Mouse (Mus musculus): ENCODE measurements around the gene Aplp1. TPM values are rescaled to one million over a fixed set of nuclear protein-coding genes. Genes with fewer than 3 reads are reported as not detected.

Gene Aplp1
- polyA plus RNA-seq, 1 experiment from 2014 or later = 710 TPM

GRCm38 (mm10) chr7:30456487-30456886 lies 11.2 kb upstream of the Aplp1 start:
- WGBS = under 1% methylated on average over 9 of the region's 9 CpGs
- Histone ChIP-seq H3K4me3 (replicated peaks; ENCODE audit: low read depth, low read length) (peak overlapping the region; percentile 16), H3K27ac (replicated peaks; ENCODE audit: low read depth, low read length) (no peak overlapping the region), H3K36me3 (ENCODE audit: control insufficient read depth, insufficient read depth, low read length) (no peaks in the 10 kb centered on the region), H3K9ac (replicated peaks; ENCODE audit: low read length) (0 out of 2 replicates have a peak overlapping the region, but pooled peaks have one; percentile 32), H3K9me3 (ENCODE audit: control insufficient read depth, low read length) (no peaks in the 10 kb centered on the region), H3K27me3 (ENCODE audit: control insufficient read depth, insufficient read depth, low read length) (peaks cover 56% of the 10 kb centered on the region), H3K4me1 (ENCODE audit: control insufficient read depth, insufficient read depth, low read length) (peaks cover 24% of the 10 kb centered on the region), H3K4me2 (ENCODE audit: low read length) (peak overlapping the region; percentile 55)
- ATAC-seq (ENCODE audit: low FRiP score, low TSS enrichment) = no peak
- no peak for DNase-seq

GRCm38 (mm10) chr7:30454259-30454658 lies 8.9 kb upstream of the Aplp1 start:
- no peak overlapping the region for H3K4me3 ChIP-seq (replicated peaks; ENCODE audit: low read depth, low read length)
- H3K9ac ChIP-seq (replicated peaks; ENCODE audit: low read length) = no peak overlapping the region
- H3K4me1 ChIP-seq (ENCODE audit: control insufficient read depth, insufficient read depth, low read length) = peaks cover 24% of the 10 kb centered on the region
- H3K4me2 ChIP-seq (ENCODE audit: low read length) = no peak overlapping the region
- H3K36me3 ChIP-seq (ENCODE audit: control insufficient read depth, insufficient read depth, low read length) = no peaks in the 10 kb centered on the region
- H3K27ac ChIP-seq (replicated peaks; ENCODE audit: low read depth, low read length) = no peak overlapping the region
- no peaks in the 10 kb centered on the region for H3K9me3 ChIP-seq (ENCODE audit: control insufficient read depth, low read length)
- DNase-seq = no peak
- WGBS = 12% methylated on average over 6 of the region's 6 CpGs
- H3K27me3 ChIP-seq (ENCODE audit: control insufficient read depth, insufficient read depth, low read length) = peaks cover 44% of the 10 kb centered on the region
- ATAC-seq (ENCODE audit: low FRiP score, low TSS enrichment) = no peak

- H3K4me3 ChIP-seq (replicated peaks; ENCODE audit: low read depth, low read length) = no peak overlapping the region
- H3K9ac ChIP-seq (replicated peaks; ENCODE audit: low read length) = no peak overlapping the region
- peak overlapping the region; percentile 31 for H3K4me2 ChIP-seq (ENCODE audit: low read length)
Measured at GRCm38 (mm10) chr7:30453766-30454165, 8.4 kb upstream of the Aplp1 start.

GRCm38 (mm10) chr7:30453327-30453726 lies 8.0 kb upstream of the Aplp1 start:
- no peaks in the 10 kb centered on the region for H3K9me3 ChIP-seq (ENCODE audit: control insufficient read depth, low read length)
- peaks cover 20% of the 10 kb centered on the region for H3K4me1 ChIP-seq (ENCODE audit: control insufficient read depth, insufficient read depth, low read length)
- H3K27ac ChIP-seq (replicated peaks; ENCODE audit: low read depth, low read length) = no peak overlapping the region
- H3K36me3 ChIP-seq (ENCODE audit: control insufficient read depth, insufficient read depth, low read length) = no peaks in the 10 kb centered on the region
- WGBS = 14% methylated on average over 25 of the region's 25 CpGs
- ATAC-seq (ENCODE audit: low FRiP score, low TSS enrichment) (no peak), DNase-seq (no peak)
- H3K9ac ChIP-seq (replicated peaks; ENCODE audit: low read length) = no peak overlapping the region
- peak overlapping the region; percentile 31 for H3K4me2 ChIP-seq (ENCODE audit: low read length)
- H3K4me3 ChIP-seq (replicated peaks; ENCODE audit: low read depth, low read length) = no peak overlapping the region
- H3K27me3 ChIP-seq (ENCODE audit: control insufficient read depth, insufficient read depth, low read length) = peaks cover 42% of the 10 kb centered on the region

More at GRCm38 (mm10) chr7:30453766-30454165, 8.4 kb upstream of the Aplp1 start:
- Histone ChIP-seq H3K27me3 (ENCODE audit: control insufficient read depth, insufficient read depth, low read length) (peaks cover 42% of the 10 kb centered on the region), H3K9me3 (ENCODE audit: control insufficient read depth, low read length) (no peaks in the 10 kb centered on the region), H3K4me1 (ENCODE audit: control insufficient read depth, insufficient read depth, low read length) (peaks cover 24% of the 10 kb centered on the region), H3K36me3 (ENCODE audit: control insufficient read depth, insufficient read depth, low read length) (no peaks in the 10 kb centered on the region), H3K27ac (replicated peaks; ENCODE audit: low read depth, low read length) (no peak overlapping the region)
- DNase-seq (peak; percentile 17), ATAC-seq (ENCODE audit: low FRiP score, low TSS enrichment) (no peak)
- 3% methylated on average over 25 of the region's 25 CpGs for WGBS

DNA sequence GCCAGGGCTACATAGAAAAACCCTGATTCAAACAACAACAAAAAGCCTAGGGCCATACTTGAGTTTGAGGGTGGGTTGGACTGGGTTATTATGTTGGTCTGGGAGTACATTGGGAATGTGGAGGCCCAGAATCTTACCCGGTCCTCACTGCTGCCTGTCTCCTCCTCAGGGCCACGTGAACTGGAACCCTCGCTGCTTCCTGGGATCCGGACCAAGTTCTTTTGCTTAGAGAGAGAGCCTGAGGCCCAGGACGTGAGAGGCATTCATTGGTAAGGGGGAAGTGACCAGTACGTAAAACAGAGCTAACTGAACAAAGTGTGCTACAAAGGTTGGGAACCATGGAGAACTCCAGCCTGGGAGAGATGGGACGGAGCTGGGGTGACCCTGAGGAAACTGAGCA lies 4.9 kb upstream of the Aplp1 start:
- DNase-seq = no peak
- H3K27ac ChIP-seq (replicated peaks; ENCODE audit: low read depth, low read length) = no peak overlapping the region
- H3K36me3 ChIP-seq (ENCODE audit: control insufficient read depth, insufficient read depth, low read length) = no peaks in the 10 kb centered on the region
- H3K27me3 ChIP-seq (ENCODE audit: control insufficient read depth, insufficient read depth, low read length) = peaks cover 26% of the 10 kb centered on the region
- no peak overlapping the region for H3K4me2 ChIP-seq (ENCODE audit: low read length)
- no peak overlapping the region for H3K4me3 ChIP-seq (replicated peaks; ENCODE audit: low read depth, low read length)
- no peak overlapping the region for H3K9ac ChIP-seq (replicated peaks; ENCODE audit: low read length)
- ATAC-seq (ENCODE audit: low FRiP score, low TSS enrichment) = no peak
- 82% methylated on average over 7 of the region's 7 CpGs for WGBS
- peaks cover 5% of the 10 kb centered on the region; the same call in 1 of the 2 replicates for H3K4me1 ChIP-seq (ENCODE audit: control insufficient read depth, insufficient read depth, low read length)
- no peaks in the 10 kb centered on the region for H3K9me3 ChIP-seq (ENCODE audit: control insufficient read depth, low read length)

GRCm38 (mm10) chr7:30444154-30444970 lies 973 bp downstream of the Aplp1 start:
- peak; percentile 95 for DNase-seq
- under 1% methylated on average over 37 of the region's 38 CpGs for WGBS

DNA sequence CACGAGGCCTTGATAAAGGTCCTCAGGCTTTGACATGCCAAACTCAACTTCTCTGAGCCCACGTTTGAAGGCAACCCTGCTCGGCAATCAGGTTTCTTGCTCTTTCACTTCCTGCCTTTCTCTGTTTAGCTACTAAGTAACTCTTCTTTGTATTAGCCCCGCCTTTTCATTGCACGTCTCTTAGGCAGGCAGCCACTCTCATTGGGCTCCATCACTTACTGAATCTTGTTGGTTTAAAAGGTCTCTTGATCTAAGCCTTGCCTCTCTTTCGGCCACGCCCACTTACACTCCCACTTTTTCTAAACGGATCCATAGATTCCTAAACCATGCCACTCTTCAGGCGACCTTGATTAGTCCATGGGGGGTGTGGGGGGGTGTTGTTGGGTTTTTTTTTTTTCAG lies 1.6 kb downstream of the Aplp1 start:
- peak overlapping the region; percentile 98; the same call in 1 of the 2 replicates for H3K27ac ChIP-seq (replicated peaks; ENCODE audit: low read depth, low read length)
- peak overlapping the region; percentile 86 for H3K4me3 ChIP-seq (replicated peaks; ENCODE audit: low read depth, low read length)
- H3K27me3 ChIP-seq (ENCODE audit: control insufficient read depth, insufficient read depth, low read length) = no peaks in the 10 kb centered on the region
- no peaks in the 10 kb centered on the region for H3K9me3 ChIP-seq (ENCODE audit: control insufficient read depth, low read length)
- peaks cover 46% of the 10 kb centered on the region for H3K36me3 ChIP-seq (ENCODE audit: control insufficient read depth, insufficient read depth, low read length)
- peak; percentile 58 for DNase-seq
- 15% methylated on average over 9 of the region's 9 CpGs for WGBS
- no peak for ATAC-seq (ENCODE audit: low FRiP score, low TSS enrichment)
- H3K9ac ChIP-seq (replicated peaks; ENCODE audit: low read length) = peak overlapping the region; percentile 99
- peak overlapping the region; percentile 90 for H3K4me2 ChIP-seq (ENCODE audit: low read length)
- H3K4me1 ChIP-seq (ENCODE audit: control insufficient read depth, insufficient read depth, low read length) = peaks cover 7% of the 10 kb centered on the region; the same call in 1 of the 2 replicates

More at GRCm38 (mm10) chr7:30444154-30444970, 973 bp downstream of the Aplp1 start:
- peaks cover 39% of the 10 kb centered on the region for H3K36me3 ChIP-seq (ENCODE audit: control insufficient read depth, insufficient read depth, low read length)
- peak overlapping the region; percentile 86 for H3K4me3 ChIP-seq (replicated peaks; ENCODE audit: low read depth, low read length)
- peak; percentile 66 for ATAC-seq (ENCODE audit: low FRiP score, low TSS enrichment)
- peak overlapping the region; percentile 98 for H3K27ac ChIP-seq (replicated peaks; ENCODE audit: low read depth, low read length)
- peaks cover 7% of the 10 kb centered on the region; the same call in 1 of the 2 replicates for H3K4me1 ChIP-seq (ENCODE audit: control insufficient read depth, insufficient read depth, low read length)
- no peaks in the 10 kb centered on the region for H3K27me3 ChIP-seq (ENCODE audit: control insufficient read depth, insufficient read depth, low read length)
- H3K9ac ChIP-seq (replicated peaks; ENCODE audit: low read length) = peak overlapping the region; percentile 99
- peak overlapping the region; percentile 90 for H3K4me2 ChIP-seq (ENCODE audit: low read length)
- H3K9me3 ChIP-seq (ENCODE audit: control insufficient read depth, low read length) = no peaks in the 10 kb centered on the region

GRCm38 (mm10) chr7:30440697-30441096 lies 4.6 kb downstream of the Aplp1 start:
- H3K4me3 ChIP-seq (replicated peaks; ENCODE audit: low read depth, low read length) = no peak overlapping the region
- peaks cover 2% of the 10 kb centered on the region; the same call in 1 of the 2 replicates for H3K4me1 ChIP-seq (ENCODE audit: control insufficient read depth, insufficient read depth, low read length)
- no peaks in the 10 kb centered on the region for H3K27me3 ChIP-seq (ENCODE audit: control insufficient read depth, insufficient read depth, low read length)
- WGBS = 17% methylated on average over 5 of the region's 5 CpGs
- no peak for ATAC-seq (ENCODE audit: low FRiP score, low TSS enrichment)
- H3K9ac ChIP-seq (replicated peaks; ENCODE audit: low read length) = no peak overlapping the region
- peaks cover 73% of the 10 kb centered on the region for H3K36me3 ChIP-seq (ENCODE audit: control insufficient read depth, insufficient read depth, low read length)
- H3K4me2 ChIP-seq (ENCODE audit: low read length) = no peak overlapping the region
- no peaks in the 10 kb centered on the region for H3K9me3 ChIP-seq (ENCODE audit: control insufficient read depth, low read length)
- peak; percentile 82 for DNase-seq
- no peak overlapping the region for H3K27ac ChIP-seq (replicated peaks; ENCODE audit: low read depth, low read length)

DNA sequence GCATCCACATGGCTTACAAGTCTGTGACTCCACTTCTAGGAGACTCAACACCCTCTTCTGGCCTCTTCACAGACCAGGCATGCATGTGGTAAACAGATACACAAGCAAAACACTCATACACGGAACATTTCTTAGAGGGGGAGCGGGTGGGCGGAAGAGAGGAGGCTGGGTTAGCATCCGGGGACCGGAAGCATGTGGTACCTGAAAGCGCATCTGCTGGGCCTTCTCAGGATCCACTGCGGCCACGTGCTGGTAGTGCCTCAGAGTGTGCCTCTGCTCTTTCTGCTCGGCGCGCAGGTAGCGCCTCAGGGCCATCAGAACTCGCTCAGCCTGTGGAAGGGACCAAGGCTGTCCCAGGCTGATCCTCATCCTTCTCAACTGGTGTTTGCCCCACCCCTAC lies 5.6 kb downstream of the Aplp1 start:
- Histone ChIP-seq H3K36me3 (ENCODE audit: control insufficient read depth, insufficient read depth, low read length) (peaks cover 83% of the 10 kb centered on the region), H3K27ac (replicated peaks; ENCODE audit: low read depth, low read length) (no peak overlapping the region), H3K27me3 (ENCODE audit: control insufficient read depth, insufficient read depth, low read length) (no peaks in the 10 kb centered on the region), H3K9ac (replicated peaks; ENCODE audit: low read length) (no peak overlapping the region), H3K4me1 (ENCODE audit: control insufficient read depth, insufficient read depth, low read length) (peaks cover 2% of the 10 kb centered on the region; the same call in 1 of the 2 replicates), H3K9me3 (ENCODE audit: control insufficient read depth, low read length) (no peaks in the 10 kb centered on the region), H3K4me2 (ENCODE audit: low read length) (no peak overlapping the region), H3K4me3 (replicated peaks; ENCODE audit: low read depth, low read length) (no peak overlapping the region)
- no peak for DNase-seq
- 82% methylated on average over 13 of the region's 13 CpGs for WGBS
- ATAC-seq (ENCODE audit: low FRiP score, low TSS enrichment) = no peak

Measured in midbrain, embryonic 14.5 days (tissue).